Mouse (Mus musculus) stomach, postnatal 0 days (tissue): ENCODE results near the gene Rprm.

Experiments
- CTCF ChIP-seq: IDR thresholded peaks from 2 replicates; pipeline ENCODE4 v1.5.1; 2016; ENCODE audit warnings: antibody characterized with exemption, low read depth, mild to moderate bottlenecking, moderate library complexity
- EP300 ChIP-seq: optimal IDR thresholded peaks from 2 replicates; pipeline ENCODE3; 2016; ENCODE audit warnings: antibody characterized with exemption

GRCm38 (mm10) chr2:54099939-54100338, 14.6 kb upstream of the Rprm start:
- peak; percentile 34; the same call in 1 of the 2 replicates for TF ChIP-seq CTCF
- no peak for TF ChIP-seq EP300
